Mouse (Mus musculus) forebrain, embryonic 13.5 days (tissue): ENCODE measurements around the gene Spesp1. TPM values are rescaled to one million over a fixed set of nuclear protein-coding genes. Genes with fewer than 3 reads are reported as not detected.

Source experiments
- ATAC-seq: fragments of 200-750 bp; cut with Nextera tagmentation; 2 replicates; pipeline ENCODE4 v1.8.0; 2017
- H3K27ac ChIP-seq: fragments of 300-500 bp; sonication (generic); 2 replicates; pipeline ENCODE4 v1.5.1; 2015; ENCODE audit warnings: inconsistent platforms, mild to moderate bottlenecking, moderate library complexity
- H3K27me3 ChIP-seq: fragments of 300-500 bp; sonication (generic); 2 replicates; pipeline ENCODE4 v1.6.1; 2015; ENCODE audit warnings: mild to moderate bottlenecking, inconsistent platforms
- H3K36me3 ChIP-seq: fragments of 300-500 bp; sonication (generic); 2 replicates; pipeline ENCODE4 v1.6.1; 2015; ENCODE audit warnings: mild to moderate bottlenecking, inconsistent platforms; ENCODE audit not compliant: poor library complexity, severe bottlenecking
- H3K4me1 ChIP-seq: fragments of 300-500 bp; sonication (generic); 2 replicates; pipeline ENCODE4 v1.6.1; 2015; ENCODE audit warnings: inconsistent platforms
- H3K4me2 ChIP-seq: fragments of 300-500 bp; sonication (generic); 2 replicates; pipeline ENCODE4 v1.6.1; 2015; ENCODE audit warnings: inconsistent platforms, mild to moderate bottlenecking, moderate library complexity
- H3K4me3 ChIP-seq: fragments of 300-500 bp; sonication (generic); 2 replicates; pipeline ENCODE4 v1.5.1; 2015; ENCODE audit warnings: mild to moderate bottlenecking, inconsistent platforms
- H3K9ac ChIP-seq: fragments of 300-500 bp; sonication (generic); 2 replicates; pipeline ENCODE4 v1.6.1; 2015; ENCODE audit warnings: mild to moderate bottlenecking, inconsistent platforms
- H3K9me3 ChIP-seq: fragments of 300-500 bp; sonication (generic); replicated peaks from 2 replicates; pipeline ENCODE4 v1.6.1; 2016; ENCODE audit warnings: inconsistent platforms
- WGBS: fragments of 180-500 bp; shearing (Covaris S2); methylation state at CpG from one replicate; pipeline ENCODE4 v1.1.7; 2015; 5-methylcytosine and 5-hydroxymethylcytosine counted together
- polyA plus RNA-seq: library from polyadenylated mRNA; unstranded; fragments of >200 nt; fragmentation: Nextera tagmentation; extraction: Ambion mirVana; gene quantifications from 2 replicates; pipeline ENCODE4 v1.2.1, GENCODE M21; 2015

Gene Spesp1
- polyA plus RNA-seq, 1 experiment from 2014 or later = not detected

DNA sequence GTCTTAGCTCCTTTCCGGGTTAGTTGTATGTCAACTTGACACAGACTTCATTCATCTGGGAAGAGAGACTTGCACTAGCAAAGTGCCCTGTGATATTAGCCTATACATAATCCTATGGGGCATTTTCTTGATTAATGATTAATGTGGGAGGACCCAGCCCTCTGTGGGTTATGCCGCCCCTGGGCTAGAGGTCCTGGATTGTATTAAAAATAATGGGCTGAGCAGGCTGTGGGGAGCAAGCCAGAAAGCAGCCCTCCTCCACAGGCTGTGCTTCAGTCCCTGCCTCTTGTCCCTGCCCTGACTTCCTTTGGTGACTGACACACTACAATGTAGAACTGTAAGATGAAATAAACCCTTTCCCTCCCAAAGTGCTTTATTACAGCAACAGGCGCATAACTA lies 37.4 kb downstream of the Spesp1 start:
- Histone ChIP-seq H3K9ac (no peak overlapping the region), H3K27me3 (peaks cover 3% of the 10 kb centered on the region; the same call in 1 of the 2 replicates), H3K36me3 (no peaks in the 10 kb centered on the region), H3K4me3 (no peak overlapping the region), H3K4me1 (peaks cover 5% of the 10 kb centered on the region), H3K9me3 (no peaks in the 10 kb centered on the region), H3K27ac (no peak overlapping the region), H3K4me2 (peak overlapping the region; percentile 42; the same call in 1 of the 2 replicates)
- no peak for ATAC-seq
- WGBS = 46% methylated on average over 3 of the region's 3 CpGs

GRCm38 (mm10) chr9:62243991-62244611 lies 37.9 kb downstream of the Spesp1 start:
- peaks cover 5% of the 10 kb centered on the region for H3K4me1 ChIP-seq
- H3K4me3 ChIP-seq = no peak overlapping the region
- H3K36me3 ChIP-seq = no peaks in the 10 kb centered on the region
- H3K9me3 ChIP-seq = no peaks in the 10 kb centered on the region
- no peak overlapping the region for H3K27ac ChIP-seq
- H3K9ac ChIP-seq = no peak overlapping the region
- peak overlapping the region; percentile 42 for H3K4me2 ChIP-seq
- peaks cover 3% of the 10 kb centered on the region; the same call in 1 of the 2 replicates for H3K27me3 ChIP-seq
- 20% methylated on average over 19 of the region's 19 CpGs for WGBS
- peak; percentile 41; the same call in 1 of the 2 replicates for ATAC-seq

DNA sequence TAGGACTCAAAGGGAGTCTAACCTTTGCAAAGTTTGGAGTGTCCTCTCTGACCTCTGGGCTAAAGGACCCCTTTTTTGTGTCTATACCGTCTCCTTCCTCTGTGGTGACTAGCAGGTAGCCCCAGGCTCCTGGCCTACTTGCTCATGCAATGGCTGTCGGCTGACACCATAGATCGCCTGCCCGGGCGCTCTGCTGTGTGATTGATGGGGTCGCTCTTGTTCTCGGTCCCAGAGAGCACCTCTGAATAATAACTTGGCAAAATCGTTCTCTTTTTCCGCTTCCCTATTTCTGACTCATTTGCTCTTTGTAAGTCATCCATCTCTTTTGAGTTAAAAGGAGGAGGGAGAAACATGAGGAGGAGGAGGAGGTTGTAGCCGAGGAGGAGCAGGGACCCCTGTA lies 42.0 kb downstream of the Spesp1 start:
- Histone ChIP-seq H3K4me1 (peaks cover 11% of the 10 kb centered on the region), H3K27me3 (peaks cover 3% of the 10 kb centered on the region; the same call in 1 of the 2 replicates), H3K4me2 (no peak overlapping the region), H3K9me3 (0 out of 2 replicates have a peak, but pooled peaks cover 3% of the 10 kb centered on the region), H3K36me3 (no peaks in the 10 kb centered on the region), H3K9ac (no peak overlapping the region), H3K4me3 (no peak overlapping the region), H3K27ac (no peak overlapping the region)
- WGBS = 73% methylated on average over 10 of the region's 10 CpGs
- no peak for ATAC-seq

DNA sequence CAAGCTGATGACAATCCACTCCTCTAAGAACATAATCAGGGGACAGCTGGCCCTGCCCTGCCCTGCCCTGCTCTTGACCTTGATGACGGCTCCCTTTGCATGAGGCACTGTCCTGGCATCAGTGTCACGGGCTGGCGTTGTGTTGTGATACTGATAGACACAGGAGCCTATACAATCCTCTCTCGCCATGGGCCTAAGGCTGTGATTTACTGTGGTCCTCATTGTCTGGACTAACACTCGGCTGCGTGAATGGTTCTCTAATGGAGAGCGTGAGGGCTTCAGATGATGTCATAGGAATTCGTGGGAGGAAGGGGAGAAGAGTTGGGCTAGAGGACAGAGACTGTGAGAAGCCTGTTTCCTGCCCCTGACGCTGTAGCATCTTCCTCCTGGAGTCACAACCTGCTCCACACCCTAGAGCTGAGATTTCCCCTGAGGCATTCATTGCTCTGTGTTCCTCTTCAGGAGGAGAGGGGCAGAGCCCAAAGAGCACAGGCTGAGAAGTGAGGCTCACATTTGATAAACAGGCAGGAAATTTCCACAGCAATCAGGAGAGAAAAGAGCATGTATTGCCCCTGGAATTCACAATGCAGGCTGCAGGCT lies 44.5 kb downstream of the Spesp1 start:
- ATAC-seq = no peak
- Histone ChIP-seq H3K27ac (0 out of 2 replicates have a peak overlapping the region, but pooled peaks have one; percentile 16), H3K4me1 (peaks cover 6% of the 10 kb centered on the region; the same call in 1 of the 2 replicates), H3K27me3 (no peaks in the 10 kb centered on the region), H3K9me3 (0 out of 2 replicates have a peak, but pooled peaks cover 3% of the 10 kb centered on the region), H3K4me3 (no peak overlapping the region), H3K4me2 (no peak overlapping the region), H3K9ac (no peak overlapping the region), H3K36me3 (no peaks in the 10 kb centered on the region)
- WGBS = 53% methylated on average over 9 of the region's 9 CpGs

GRCm38 (mm10) chr9:62235501-62235900 lies 46.5 kb downstream of the Spesp1 start:
- no peak overlapping the region for H3K4me2 ChIP-seq
- H3K4me3 ChIP-seq = no peak overlapping the region
- WGBS = 87% methylated on average over 2 of the region's 2 CpGs
- H3K9me3 ChIP-seq = 0 out of 2 replicates have a peak, but pooled peaks cover 3% of the 10 kb centered on the region
- no peak for ATAC-seq
- H3K36me3 ChIP-seq = no peaks in the 10 kb centered on the region
- no peaks in the 10 kb centered on the region for H3K27me3 ChIP-seq
- H3K27ac ChIP-seq = no peak overlapping the region
- H3K4me1 ChIP-seq = peaks cover 6% of the 10 kb centered on the region; the same call in 1 of the 2 replicates
- H3K9ac ChIP-seq = no peak overlapping the region

- Histone ChIP-seq H3K27me3 (no peaks in the 10 kb centered on the region), H3K4me3 (no peak overlapping the region), H3K27ac (no peak overlapping the region), H3K9me3 (0 out of 2 replicates have a peak, but pooled peaks cover 3% of the 10 kb centered on the region), H3K36me3 (no peaks in the 10 kb centered on the region), H3K4me1 (peaks cover 6% of the 10 kb centered on the region; the same call in 1 of the 2 replicates), H3K4me2 (no peak overlapping the region), H3K9ac (no peak overlapping the region)
- no peak for ATAC-seq
- WGBS = 68% methylated on average over 1 of the region's 1 CpGs
These were observed 49.4 kb downstream of the Spesp1 start for GRCm38 (mm10) chr9:62232649-62233048.

GRCm38 (mm10) chr9:62231046-62231445 lies 51.0 kb downstream of the Spesp1 start:
- WGBS = 74% methylated on average over 3 of the region's 3 CpGs
- Histone ChIP-seq H3K4me1 (no peaks in the 10 kb centered on the region), H3K4me2 (no peak overlapping the region), H3K4me3 (no peak overlapping the region), H3K9me3 (0 out of 2 replicates have a peak, but pooled peaks cover 3% of the 10 kb centered on the region), H3K27me3 (no peaks in the 10 kb centered on the region), H3K36me3 (no peaks in the 10 kb centered on the region), H3K27ac (no peak overlapping the region), H3K9ac (no peak overlapping the region)
- no peak for ATAC-seq

GRCm38 (mm10) chr9:62229985-62230384 lies 52.0 kb downstream of the Spesp1 start:
- Histone ChIP-seq H3K9me3 (no peaks in the 10 kb centered on the region), H3K4me3 (no peak overlapping the region), H3K4me1 (no peaks in the 10 kb centered on the region), H3K9ac (no peak overlapping the region), H3K27ac (no peak overlapping the region), H3K4me2 (no peak overlapping the region), H3K27me3 (no peaks in the 10 kb centered on the region), H3K36me3 (no peaks in the 10 kb centered on the region)
- ATAC-seq = no peak
- 74% methylated on average over 2 of the region's 2 CpGs for WGBS

DNA sequence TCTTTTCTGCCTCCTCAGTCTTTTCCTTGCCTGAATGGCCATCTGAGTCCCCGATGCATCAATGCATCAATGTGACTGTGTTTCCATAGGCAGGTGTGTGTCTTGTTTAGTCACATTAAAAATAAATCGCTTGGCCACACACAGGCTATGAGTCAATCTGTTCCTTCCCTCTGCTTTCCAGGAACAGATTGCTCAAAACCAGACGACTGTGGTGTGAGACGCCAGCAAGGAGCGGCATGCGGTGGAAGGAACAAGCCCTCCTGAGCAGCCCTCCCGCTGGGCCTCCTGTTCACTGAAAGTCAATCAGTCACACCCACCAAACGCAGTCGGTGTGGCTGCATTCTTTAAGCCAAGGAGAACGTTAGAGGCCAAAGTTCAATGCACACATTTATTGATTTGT lies 59.5 kb downstream of the Spesp1 start:
- H3K4me1 ChIP-seq = no peaks in the 10 kb centered on the region
- WGBS = 10% methylated on average over 10 of the region's 10 CpGs
- H3K36me3 ChIP-seq = no peaks in the 10 kb centered on the region
- no peak overlapping the region for H3K9ac ChIP-seq
- H3K27ac ChIP-seq = peak overlapping the region; percentile 2; the same call in 1 of the 2 replicates
- ATAC-seq = peak; percentile 51; the same call in 1 of the 2 replicates
- H3K9me3 ChIP-seq = no peaks in the 10 kb centered on the region
- H3K4me2 ChIP-seq = no peak overlapping the region
- H3K27me3 ChIP-seq = no peaks in the 10 kb centered on the region
- no peak overlapping the region for H3K4me3 ChIP-seq

DNA sequence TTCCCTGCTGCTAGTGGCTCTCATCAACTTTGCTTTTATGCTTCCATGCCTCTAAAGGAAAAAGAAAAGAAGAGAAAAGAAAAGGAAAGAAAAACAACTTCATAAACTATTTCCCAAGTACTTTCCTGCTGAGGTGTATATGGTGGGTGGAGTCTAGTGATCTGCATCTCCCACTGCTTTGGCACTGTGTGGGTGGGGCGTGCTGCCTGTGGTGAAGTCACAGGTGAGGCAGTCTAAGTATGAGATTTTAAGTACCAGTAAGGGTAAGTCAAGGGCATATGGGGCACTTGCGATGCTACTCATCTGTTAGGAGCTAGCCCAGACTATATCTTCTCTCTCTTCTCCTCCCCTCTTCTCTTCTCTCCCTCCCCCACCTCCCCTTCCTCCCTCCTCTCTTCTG lies 60.0 kb downstream of the Spesp1 start:
- H3K4me3 ChIP-seq = no peak overlapping the region
- no peak overlapping the region for H3K9ac ChIP-seq
- H3K4me2 ChIP-seq = no peak overlapping the region
- no peaks in the 10 kb centered on the region for H3K27me3 ChIP-seq
- ATAC-seq = no peak
- no peak overlapping the region for H3K27ac ChIP-seq
- no peaks in the 10 kb centered on the region for H3K9me3 ChIP-seq
- no peaks in the 10 kb centered on the region for H3K4me1 ChIP-seq
- no peaks in the 10 kb centered on the region for H3K36me3 ChIP-seq
- 91% methylated on average over 2 of the region's 2 CpGs for WGBS
